Mouse (Mus musculus): ENCODE measurements around the gene Zc3h7b. TPM values are rescaled to one million over a fixed set of nuclear protein-coding genes. Genes with fewer than 3 reads are reported as not detected.
"Not testable (repeated sequence)": the region's sequence is repeated elsewhere in the genome, so short reads cannot be mapped to it uniquely, and the experiment has no call there.

The Zc3h7b gene
- total RNA-seq (2021): 100 to 1,000 TPM; 174 to 178 TPM

DNA sequence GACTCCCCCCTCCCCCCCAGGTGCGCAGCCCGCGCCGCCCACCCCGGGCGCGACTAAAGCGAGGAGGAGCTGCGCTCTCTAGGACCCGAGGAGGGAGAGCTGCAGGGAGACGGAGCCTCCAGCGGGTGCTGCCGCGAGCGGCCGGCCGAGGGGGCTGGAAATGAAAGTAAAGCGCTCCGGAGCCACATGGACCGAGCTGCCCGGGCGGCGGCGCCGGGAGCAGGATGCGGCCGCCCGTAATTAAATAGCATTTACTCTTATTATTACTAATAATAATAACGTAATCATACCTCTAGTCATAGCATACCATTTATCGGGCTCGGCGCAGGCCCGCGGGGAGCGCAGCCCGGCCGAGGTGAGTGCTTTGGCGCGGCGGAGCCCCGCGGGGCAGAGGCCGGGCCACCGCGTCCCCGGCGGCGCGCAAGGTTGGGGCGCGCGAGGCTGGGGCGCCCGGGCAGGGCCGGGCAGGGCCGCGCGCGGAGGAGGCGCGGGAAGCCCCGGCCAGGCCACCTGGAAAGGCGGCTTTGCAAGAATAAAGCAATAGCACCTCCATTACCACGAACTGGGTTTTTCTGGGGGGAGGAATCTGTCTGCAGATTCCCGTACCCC, at the start of gene Zc3h7b, which contains the start of gene Rangap1:
Gene Zc3h7b (plus strand): TSS at position 66 of the 609 bp plus-strand sequence.
Gene Rangap1 (minus strand): TSS at position 539 of the 609 bp plus-strand sequence.
- intact Hi-C loops (cut with DNase I): no loop called here

DNA sequence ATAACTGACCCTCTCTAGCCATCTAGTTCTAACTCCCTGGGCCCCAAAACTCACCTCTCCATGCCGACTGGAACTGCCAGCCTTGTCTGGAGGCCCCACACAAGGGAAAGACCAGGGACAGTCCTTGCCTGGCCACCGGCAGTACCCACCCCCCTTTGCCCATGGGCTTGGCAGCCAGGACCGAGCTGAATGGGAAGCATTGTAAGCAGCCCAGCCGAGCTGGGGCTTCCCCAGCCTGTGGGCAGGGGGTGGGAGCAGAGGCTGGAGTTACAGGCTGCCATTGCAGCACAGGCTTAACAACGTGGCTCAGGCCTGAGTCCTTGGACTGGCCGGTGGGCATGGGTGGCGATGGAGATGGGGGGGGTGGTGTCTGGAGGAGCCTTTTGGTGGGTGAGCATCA, 47.7 kb upstream of the Zc3h7b start, which contains the start of gene Chadl:
Gene Chadl (minus strand): TSS at position 113 of the 400 bp plus-strand sequence.
- peak; percentile 27 to 48 for DNase-seq (ENCODE audit: low spot score in 2 of 2)
- intact Hi-C loops (cut with DNase I): no loop called here

More for the DNA sequence above, at the start of gene Zc3h7b, which contains the start of gene Rangap1:
- peak; percentile 73 to 75 for DNase-seq (ENCODE audit: low spot score in 2 of 2)

DNA sequence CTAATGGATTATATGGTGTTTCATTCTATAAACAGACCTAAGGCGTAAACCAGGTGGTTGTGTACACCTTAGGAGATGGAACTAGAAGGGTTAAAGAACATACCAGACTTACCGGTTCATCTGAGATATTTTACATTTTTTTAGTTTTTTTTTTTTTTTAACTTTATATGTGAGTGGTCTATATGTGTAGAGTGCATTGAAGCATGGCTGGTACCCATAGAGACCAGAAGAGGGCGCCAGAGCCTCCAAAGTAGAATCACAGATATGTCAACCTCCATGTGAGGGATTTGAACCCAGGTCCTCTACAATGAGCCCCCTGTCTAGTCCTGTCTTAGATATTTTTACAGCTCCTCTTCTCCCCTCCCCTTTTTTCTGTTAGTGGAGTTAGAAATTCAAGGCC, 47.0 kb upstream of the Zc3h7b start:
- DNase-seq (ENCODE audit: low spot score in 2 of 2): peak in 1 of 2 experiments; percentile 49
- intact Hi-C loops (cut with DNase I): no loop called here

DNA sequence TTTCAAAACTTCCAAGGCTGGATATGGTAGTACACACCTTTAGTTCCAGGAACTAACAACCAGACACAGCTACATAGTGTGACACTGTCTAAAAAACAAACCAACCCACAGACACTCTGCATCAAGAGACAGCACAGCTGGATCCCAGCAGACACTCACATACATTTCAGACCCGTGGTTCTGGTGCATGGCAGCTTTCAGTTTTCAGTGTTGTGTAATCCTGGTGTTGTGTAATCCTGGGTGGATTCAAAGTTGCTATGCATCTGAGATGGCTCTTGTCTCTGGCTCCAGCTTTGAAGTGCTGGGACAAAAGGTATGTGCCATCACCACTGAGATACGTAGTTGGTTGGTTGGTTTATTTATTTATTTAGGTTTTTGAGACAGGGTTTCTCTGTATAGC, 46.3 kb upstream of the Zc3h7b start:
- intact Hi-C loops (cut with DNase I): no loop called here
- DNase-seq (ENCODE audit: low spot score in 2 of 2): no peak

DNA sequence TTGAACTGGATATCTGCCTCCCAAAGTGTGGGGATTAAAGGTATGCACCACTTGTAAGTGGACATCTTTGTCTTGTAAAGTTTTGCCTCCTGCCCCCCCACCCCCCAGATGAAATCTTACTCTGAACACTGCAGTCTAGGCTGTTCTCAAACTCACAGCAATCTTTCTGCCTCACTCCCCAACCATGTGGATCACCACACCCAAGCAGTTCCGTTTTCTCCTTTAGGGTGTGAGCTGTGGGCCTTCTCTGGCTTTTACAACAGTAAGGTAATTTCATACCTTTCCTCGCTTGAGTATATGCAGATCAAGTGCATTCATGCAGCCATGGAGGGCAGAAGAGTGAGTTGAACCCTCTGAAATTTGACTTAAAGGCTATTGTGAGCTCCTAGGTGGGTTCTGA, 44.7 kb upstream of the Zc3h7b start:
- intact Hi-C loops (cut with DNase I): no loop called here
- DNase-seq (ENCODE audit: low spot score in 2 of 2): no peak

DNA sequence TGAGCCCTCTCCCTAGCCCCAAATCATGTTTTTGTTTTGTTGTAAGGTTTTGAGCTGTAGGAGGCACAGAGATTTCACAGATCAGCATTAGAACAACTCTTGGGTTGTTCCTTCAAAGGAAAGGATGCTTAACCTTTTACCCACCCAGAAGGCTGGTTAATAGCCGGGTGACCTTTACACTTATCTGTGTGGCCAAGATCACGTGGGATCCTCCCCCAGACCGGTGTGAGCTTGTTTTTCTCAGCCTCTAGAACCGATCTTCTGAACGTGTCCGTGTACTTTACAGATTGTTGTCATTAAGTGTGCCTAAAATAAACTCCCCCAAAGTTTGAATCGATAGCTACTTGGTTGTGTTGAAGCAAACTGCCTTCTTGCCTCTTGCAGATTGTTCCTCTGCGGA, 44.3 kb upstream of the Zc3h7b start:
- no peak for DNase-seq (ENCODE audit: low spot score in 2 of 2)
- intact Hi-C loops (cut with DNase I): no loop called here

DNA sequence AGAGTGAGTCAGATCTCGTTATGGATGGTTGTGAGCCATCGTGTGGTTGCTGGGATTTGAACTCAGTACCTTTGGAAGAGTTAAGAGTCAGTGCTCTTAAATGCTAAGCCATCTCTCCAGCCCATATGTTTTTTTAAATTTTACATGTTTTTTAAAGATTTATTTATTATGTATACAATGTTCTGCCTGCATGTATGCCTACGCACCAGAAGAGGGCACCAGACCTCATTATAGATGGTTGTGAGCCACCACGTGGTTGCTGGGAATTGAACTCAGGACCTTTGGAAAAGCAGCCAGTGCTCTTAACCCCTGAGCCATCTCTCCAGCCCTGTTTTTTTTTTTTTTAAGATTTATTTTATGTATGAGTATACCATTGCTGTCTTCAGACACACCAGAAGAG, 43.5 kb upstream of the Zc3h7b start:
- DNase-seq (ENCODE audit: low spot score in 2 of 2); intact Hi-C loops (cut with DNase I): not testable (repeated sequence)

DNA sequence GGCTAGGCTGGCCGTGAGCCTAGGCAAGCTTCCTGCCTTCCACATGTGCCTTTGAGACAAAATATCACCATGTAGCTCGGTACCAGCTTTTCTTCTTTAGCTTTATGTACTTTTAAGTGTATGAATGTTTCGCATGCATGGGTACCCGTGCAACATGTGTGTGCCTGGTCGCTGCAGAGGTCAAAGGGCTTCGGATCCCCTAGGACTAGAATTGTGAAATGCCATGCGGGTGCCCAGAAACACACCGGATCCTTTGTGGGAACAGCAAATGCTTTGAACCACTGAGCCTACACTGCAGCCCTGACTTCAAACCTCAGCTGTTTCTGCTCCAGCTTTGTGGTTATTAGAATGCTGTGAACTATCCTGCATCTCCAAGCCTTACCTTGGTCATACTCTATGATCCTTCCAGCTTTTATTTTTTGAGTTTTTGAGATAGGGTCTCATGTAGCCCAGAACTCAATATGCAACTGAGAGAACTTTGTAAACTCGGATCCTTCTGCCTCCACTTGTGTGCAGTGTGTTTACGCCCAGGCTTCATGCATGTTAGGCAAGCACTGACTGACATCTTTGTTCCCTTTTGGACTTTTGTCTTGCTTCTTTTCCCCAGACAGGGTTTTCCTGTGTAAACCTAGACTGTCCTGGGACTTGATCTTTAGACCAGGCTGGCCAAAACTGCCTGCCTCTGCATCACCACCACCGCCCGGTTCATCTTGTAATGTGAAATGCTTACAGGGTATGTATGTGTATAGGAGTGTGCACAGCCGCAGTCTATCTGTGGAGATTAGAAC, 42.4 kb upstream of the Zc3h7b start:
- intact Hi-C loops (cut with DNase I): no loop called here
- no peak for DNase-seq (ENCODE audit: low spot score in 2 of 2)

DNA sequence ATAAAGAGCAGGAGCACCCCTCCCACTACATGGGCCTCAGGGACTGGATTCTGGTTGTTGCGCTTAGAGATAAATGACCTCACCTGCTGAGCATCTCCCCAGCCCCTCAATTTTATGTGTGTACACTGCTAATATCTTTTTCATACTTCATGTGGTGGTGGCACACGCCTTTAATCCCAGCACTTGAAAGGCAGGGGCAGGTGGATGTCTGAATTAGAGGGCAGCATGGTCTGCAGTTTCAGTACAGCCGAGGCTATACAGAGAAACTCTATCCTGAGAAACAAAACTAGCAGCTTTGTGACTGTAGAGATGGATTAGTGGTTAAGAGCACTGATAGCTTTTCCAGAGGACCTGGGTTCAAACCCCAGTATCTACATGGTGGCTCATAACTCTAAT, 41.8 kb upstream of the Zc3h7b start:
- intact Hi-C loops (cut with DNase I): no loop called here
- DNase-seq (ENCODE audit: low spot score in 2 of 2): no peak

DNA sequence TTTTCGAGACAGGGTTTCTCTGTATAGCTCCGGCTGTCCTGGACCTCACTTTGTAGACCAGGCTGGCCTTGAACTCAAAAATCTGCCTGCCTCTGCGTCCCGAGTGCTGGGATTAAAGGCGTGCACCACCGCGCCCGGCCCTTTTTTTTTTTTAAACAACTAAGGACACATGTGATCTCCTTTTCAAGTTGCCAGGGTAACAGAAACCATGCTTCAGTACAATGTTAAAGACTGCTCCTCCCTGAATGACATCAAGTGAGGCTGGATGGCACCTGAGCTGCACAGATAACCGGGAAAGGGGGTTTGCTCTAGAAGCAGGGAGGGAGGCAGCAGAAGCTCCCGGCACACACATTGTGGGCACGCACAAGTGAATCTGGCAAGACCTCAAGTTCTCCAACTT, 35.9 kb upstream of the Zc3h7b start:
- DNase-seq (ENCODE audit: low spot score in 2 of 2): no peak
- intact Hi-C loops (cut with DNase I): no loop called here

DNA sequence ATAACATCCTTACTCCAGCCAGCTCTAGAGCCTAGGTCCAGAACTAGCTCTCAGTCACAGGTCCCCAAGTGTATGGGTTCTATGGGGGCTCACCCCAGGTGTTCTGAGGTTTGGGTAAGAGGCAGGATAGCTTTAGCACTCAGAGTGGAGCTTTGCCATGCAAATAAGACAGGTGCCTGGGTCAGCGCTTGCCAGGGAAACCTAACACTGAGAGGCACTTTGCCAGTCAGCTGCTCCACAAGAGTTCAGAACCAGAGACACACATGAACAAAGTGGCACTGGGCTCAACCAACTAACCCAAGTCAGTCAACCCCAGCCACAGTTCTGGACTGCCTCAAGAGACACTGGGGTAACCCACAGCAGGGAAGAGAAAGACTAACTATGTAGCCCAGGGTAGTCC, 35.2 kb upstream of the Zc3h7b start:
- intact Hi-C loops (cut with DNase I): no loop called here
- no peak for DNase-seq (ENCODE audit: low spot score in 2 of 2)

DNA sequence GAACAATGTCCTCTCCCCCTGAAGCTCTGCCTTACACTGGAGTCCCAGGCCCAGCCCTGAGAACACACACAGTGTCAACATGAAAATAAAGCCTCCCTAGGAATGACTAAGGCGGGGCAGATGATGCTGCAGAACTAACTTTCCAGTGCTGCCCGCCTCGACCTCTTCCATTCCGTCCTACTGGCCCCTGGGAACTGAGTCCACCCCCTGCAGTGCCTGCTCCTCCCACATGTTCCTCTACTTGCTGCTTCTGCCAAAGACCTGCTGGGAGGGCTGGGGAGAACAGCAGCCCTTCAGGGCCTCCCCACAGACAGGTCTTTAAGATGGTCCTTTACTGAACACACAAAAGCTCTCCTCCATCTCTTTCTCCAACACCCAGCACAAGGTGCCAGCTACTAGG, 34.1 kb upstream of the Zc3h7b start:
- intact Hi-C loops (cut with DNase I): no loop called here
- DNase-seq (ENCODE audit: low spot score in 2 of 2): no peak

DNA sequence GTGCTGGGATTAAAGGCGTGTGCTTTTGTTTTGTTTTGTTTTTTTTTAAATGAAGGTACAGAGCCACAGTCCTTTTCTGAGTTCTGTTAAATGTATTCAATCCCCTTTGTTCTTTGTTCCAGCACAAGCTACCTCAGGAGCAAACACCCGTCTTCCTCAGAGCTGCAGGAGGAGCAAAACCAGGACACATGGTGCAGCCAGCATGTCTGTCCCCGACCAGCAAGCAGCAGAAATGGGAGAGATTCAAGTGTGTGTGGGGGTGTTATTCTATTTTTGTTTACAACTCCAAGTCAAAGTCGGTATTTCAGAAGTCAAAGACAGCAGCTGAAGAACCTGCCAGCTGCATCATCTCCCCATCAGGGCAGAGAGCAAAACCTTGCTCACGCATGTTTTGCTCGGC, 31.1 kb upstream of the Zc3h7b start:
- DNase-seq (ENCODE audit: low spot score in 2 of 2): peak in 1 of 2 experiments; percentile 59
- intact Hi-C loops (cut with DNase I): no loop called here

DNA sequence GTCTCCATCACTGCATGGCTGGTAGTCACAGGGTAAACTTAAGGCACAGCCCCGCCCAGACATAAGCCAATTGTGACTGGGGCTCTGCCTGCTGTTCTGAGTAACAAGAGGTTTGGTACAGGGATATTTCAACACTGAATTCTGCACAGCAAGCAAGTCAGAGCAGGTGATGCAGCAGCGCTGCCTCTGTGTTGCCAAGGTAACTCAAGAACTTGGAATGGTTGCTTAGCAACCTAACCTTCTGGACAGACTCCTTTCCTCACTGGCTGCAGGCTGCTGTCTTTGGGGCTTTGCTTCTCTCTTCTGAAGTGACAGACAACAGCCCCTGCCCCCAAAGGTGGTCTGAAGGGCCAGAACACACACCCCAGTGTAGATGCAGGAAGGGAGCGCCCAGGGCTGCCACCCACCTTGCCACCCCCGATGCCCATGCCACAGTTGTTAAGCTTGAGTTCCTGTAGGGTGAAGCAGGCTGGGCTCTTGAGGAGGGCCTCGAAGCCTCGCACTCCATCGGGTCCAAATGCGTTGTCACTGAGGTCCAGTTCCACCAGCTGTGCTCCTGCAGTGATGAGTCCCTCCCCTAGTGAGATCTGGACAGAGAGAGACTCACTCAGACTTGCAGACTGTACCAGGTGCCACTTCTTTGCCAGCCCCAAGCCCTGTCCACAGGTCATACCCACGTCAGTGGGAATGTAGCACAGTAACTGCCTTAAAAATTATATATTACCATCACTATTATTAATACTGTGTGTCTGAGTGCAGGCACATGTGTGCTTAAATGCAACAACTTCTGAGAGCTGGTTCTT, 26.3 kb upstream of the Zc3h7b start:
- DNase-seq (ENCODE audit: low spot score in 2 of 2): peak; percentile 62 to 77
- intact Hi-C loops (cut with DNase I): no loop called here

DNA sequence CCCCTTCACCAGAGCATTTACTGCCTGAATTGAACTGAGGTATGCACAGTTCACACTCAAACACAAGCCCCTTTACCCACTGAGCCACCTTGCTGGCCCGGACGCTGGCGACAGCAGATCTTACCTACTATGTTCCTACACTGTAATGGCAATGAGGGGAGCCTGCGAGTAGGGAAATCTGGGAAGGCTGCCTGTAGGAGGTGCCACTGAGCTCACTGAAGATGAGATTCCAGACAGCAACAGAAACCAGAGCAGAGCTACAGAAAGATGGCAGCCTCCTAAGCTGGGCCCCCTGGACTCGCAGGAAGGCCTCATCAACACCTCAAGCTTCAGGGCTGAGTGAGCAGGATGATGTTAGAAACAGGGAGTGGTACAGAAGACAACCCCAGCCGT, 25.7 kb upstream of the Zc3h7b start:
- intact Hi-C loops (cut with DNase I): no loop called here
- DNase-seq (ENCODE audit: low spot score in 2 of 2): no peak

DNA sequence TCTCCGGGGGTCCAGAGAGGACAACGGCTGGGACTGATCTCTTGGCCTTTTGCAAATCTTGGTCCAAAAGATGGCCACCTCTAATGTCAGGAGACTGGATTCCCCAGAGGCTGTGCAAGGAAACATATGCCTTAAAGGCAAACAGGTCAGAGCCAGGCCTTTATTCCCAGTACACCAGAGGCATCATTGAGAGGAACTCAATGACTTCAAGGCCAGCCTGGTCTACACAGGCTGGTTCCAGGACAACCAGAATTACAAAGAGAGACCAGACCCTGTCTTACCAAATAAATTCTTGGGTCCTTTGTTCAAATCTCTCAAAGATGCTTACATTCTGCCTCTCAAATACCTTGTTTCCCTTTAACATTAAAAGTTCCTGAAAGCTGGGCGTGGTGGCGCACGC, 22.5 kb upstream of the Zc3h7b start:
- intact Hi-C loops (cut with DNase I): no loop called here
- DNase-seq (ENCODE audit: low spot score in 2 of 2): no peak

DNA sequence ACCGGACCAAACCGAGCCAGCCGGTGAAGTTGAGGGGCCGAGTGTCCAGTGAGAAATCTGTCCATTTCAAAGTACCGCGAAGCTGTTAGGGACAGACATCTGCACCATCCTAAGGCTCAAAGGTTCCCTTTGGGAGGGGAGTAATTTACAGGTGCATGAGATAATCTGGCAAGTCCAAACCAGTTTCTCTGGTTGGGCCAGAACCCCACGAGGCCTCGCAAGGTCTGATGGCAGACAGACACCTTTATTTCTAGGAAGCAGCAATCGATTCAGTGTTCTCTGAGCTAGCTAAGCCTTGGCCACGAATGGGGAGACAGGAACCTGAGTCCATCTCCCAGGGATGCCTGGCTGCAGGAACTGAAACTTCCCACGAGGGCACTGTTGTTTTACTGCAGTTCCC, 21.2 kb upstream of the Zc3h7b start:
- intact Hi-C loops (cut with DNase I): no loop called here
- no peak for DNase-seq (ENCODE audit: low spot score in 2 of 2)

DNA sequence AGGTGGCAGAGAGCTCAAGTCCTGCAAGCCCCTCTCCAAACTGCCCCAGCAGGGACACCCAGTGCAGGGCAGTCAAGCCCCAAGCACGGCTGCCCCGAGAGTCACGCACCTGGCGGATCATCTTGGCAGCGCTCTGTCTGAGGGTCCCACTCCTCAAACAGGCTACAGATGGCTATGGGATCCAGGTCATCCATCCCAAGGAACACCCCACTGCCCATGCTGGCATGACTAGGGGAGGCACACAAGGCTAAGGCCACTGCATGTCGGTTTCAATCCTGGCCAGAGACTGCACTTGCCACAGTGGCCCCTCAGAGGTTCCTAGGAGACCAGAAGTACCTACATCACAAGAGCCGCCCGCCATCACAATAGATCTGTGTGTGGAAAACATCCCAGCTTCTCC, 18.9 kb upstream of the Zc3h7b start:
- no peak for DNase-seq (ENCODE audit: low spot score in 2 of 2)
- intact Hi-C loops (cut with DNase I): no loop called here

DNA sequence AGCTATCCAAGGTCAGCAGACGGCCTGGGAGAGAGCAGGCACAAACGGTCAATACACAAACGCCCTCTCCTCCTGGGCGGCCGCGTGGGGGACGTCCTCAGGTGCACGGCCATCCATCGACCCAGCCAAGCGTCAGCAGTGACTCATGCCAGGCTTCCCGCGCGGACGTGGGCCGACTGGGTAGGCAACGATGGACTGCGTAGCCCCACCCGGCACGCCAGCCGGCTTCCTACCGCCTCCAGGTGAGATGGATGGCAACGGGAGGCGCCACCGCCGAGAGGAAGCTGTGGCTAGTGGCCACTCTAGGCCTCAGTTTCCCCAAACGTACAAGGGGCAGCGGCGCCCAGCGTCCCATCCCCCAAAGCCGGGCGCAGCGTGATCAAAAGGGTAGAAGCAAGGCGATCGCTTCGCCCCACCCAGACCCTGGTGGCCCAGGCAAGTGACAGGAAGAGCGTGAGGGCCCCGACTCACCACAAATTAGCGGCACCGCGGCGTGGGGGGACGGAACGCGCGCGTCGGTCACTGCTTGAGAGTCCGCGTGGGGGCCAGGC, 15.5 kb upstream of the Zc3h7b start:
- intact Hi-C loops (cut with DNase I): no loop called here
- DNase-seq (ENCODE audit: low spot score in 2 of 2): peak; percentile 68 to 86
